17 mouse cellular contexts compared by ENCODE assay signal in the genomic region with DNA sequence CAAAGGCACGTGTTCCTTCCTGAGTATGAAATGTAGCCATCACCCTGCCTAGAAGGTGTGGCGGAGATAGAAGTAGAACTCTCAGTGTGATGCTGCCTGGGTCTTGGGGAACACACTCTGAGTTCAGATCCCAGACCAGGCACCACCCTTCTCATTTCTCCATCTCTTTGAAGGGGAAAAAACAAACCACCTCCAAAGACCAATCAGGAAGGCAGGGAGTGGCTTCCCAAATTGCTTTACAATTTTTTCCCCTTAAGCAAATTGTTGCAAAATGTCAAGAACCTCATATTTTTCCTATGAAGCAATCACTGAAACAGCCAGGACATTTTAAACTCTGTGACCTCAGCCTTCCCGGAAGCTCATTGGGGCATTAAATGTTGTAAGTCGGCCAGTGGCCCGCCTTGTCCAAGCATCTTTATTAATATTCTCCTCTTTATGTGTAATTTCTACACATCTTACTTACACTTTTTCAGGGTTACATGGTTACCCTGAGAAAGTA.
DNase-seq lines count a peak whose midpoint lies in the region; ATAC-seq and TF ChIP-seq lines count a peak whose summit lies in the region.
"Had no signal": no experiment of that assay in that cellular context is flagged by ENCODE, and none has a peak within 500 bp of the region (broad histone marks: within the 10 kb centered on the region; RNA-seq: fewer than 3 reads in every experiment).

No protein-coding gene starts in this region.

- no peaks in the 10 kb centered on the region for H3K9me3 ChIP-seq in kidney, embryonic 16.5 days (ENCODE audit: low read length)
- no peaks in the 10 kb centered on the region for H3K9me3 ChIP-seq in heart, embryonic 10.5 days
- H3K9me3 ChIP-seq in hindbrain, postnatal 0 days (ENCODE audit: low read length), result no peaks in the 10 kb centered on the region
- H3K9me3 ChIP-seq: embryonic facial prominence, embryonic 15.5 days; heart, embryonic 12.5 days; limb, embryonic 10.5 days had no signal

- TF ChIP-seq CTCF in kidney, adult 2 months (conservative IDR thresholded peaks at IDR 0.05; ENCODE audit: insufficient read depth, insufficient read length, low read depth, low read length), result no peak
- no peak for TF ChIP-seq CTCF in hindbrain, postnatal 0 days (IDR thresholded peaks at IDR 0.05; ENCODE audit: low read depth)

- no peaks in the 10 kb centered on the region for H3K36me3 ChIP-seq in kidney, adult 2 months (ENCODE audit: control insufficient read depth, insufficient read depth, low read length)
- no peaks in the 10 kb centered on the region for H3K36me3 ChIP-seq in kidney, embryonic 16.5 days (ENCODE audit: insufficient read depth, low read length)
- H3K36me3 ChIP-seq in heart, embryonic 10.5 days, result peaks cover 31% of the 10 kb centered on the region; the same call in 1 of the 2 replicates
- H3K36me3 ChIP-seq in hindbrain, postnatal 0 days (ENCODE audit: insufficient read depth, low read length), result no peaks in the 10 kb centered on the region; the same call in 1 of the 2 replicates
- H3K36me3 ChIP-seq: embryonic facial prominence, embryonic 15.5 days had no signal

- no peak overlapping the region for H3K9ac ChIP-seq in kidney, embryonic 16.5 days (replicated peaks; ENCODE audit: low read length)
- no peak overlapping the region for H3K9ac ChIP-seq in hindbrain, postnatal 0 days (replicated peaks; ENCODE audit: low read length)
- H3K9ac ChIP-seq: embryonic facial prominence, embryonic 15.5 days; heart, embryonic 12.5 days; liver, embryonic 14.5 days had no signal

- ATAC-seq in kidney, embryonic 16.5 days (ENCODE audit: low FRiP score, low TSS enrichment), result no peak
- no peak for ATAC-seq in frontal cortex, adult (ENCODE audit: low TSS enrichment)
- no peak for ATAC-seq in hindbrain, postnatal 0 days
- ATAC-seq: CD4-positive, CD25-positive, alpha-beta regulatory T cell, adult 4 months; forebrain, embryonic 14.5 days had no signal

- WGBS in kidney, adult 2 months, result 75% methylated on average over 5 of the region's 5 CpGs
- 89% methylated on average over 5 of the region's 5 CpGs for WGBS in kidney, embryonic 16.5 days
- 92% methylated on average over 5 of the region's 5 CpGs for WGBS in heart, embryonic 10.5 days
- WGBS in hindbrain, postnatal 0 days, result 93% methylated on average over 5 of the region's 5 CpGs

- no peaks in the 10 kb centered on the region for H3K27me3 ChIP-seq in kidney, adult 2 months (replicated peaks; ENCODE audit: control insufficient read depth, insufficient read depth, low read length)
- H3K27me3 ChIP-seq in kidney, embryonic 16.5 days (ENCODE audit: insufficient read depth, low read length), result no peaks in the 10 kb centered on the region
- H3K27me3 ChIP-seq in heart, embryonic 10.5 days (ENCODE audit: insufficient read depth, poor library complexity, severe bottlenecking), result no peaks in the 10 kb centered on the region
- H3K27me3 ChIP-seq in hindbrain, postnatal 0 days (ENCODE audit: insufficient read depth, low read length), result no peaks in the 10 kb centered on the region
- H3K27me3 ChIP-seq: embryonic facial prominence, embryonic 15.5 days; heart, embryonic 12.5 days had no signal

- no peak overlapping the region for H3K4me3 ChIP-seq in kidney, adult 2 months (ENCODE audit: insufficient read depth, low read depth, low read length)
- H3K4me3 ChIP-seq in kidney, embryonic 16.5 days (ENCODE audit: low read length), result no peak overlapping the region
- no peak overlapping the region for H3K4me3 ChIP-seq in heart, embryonic 10.5 days
- H3K4me3 ChIP-seq in hindbrain, postnatal 0 days (ENCODE audit: low read length), result no peak overlapping the region
- H3K4me3 ChIP-seq: embryonic facial prominence, embryonic 15.5 days; heart, embryonic 12.5 days; limb, embryonic 10.5 days had no signal

- H3K4me1 ChIP-seq in kidney, adult 2 months (ENCODE audit: control insufficient read depth, insufficient read depth, low read length), result no peaks in the 10 kb centered on the region
- no peaks in the 10 kb centered on the region for H3K4me1 ChIP-seq in kidney, embryonic 16.5 days (ENCODE audit: insufficient read depth, low read length)
- no peaks in the 10 kb centered on the region for H3K4me1 ChIP-seq in heart, embryonic 10.5 days
- H3K4me1 ChIP-seq in hindbrain, postnatal 0 days (ENCODE audit: insufficient read depth, low read length), result no peaks in the 10 kb centered on the region
- H3K4me1 ChIP-seq: embryonic facial prominence, embryonic 15.5 days; heart, embryonic 12.5 days; limb, embryonic 10.5 days had no signal

- peak; percentile 55 for DNase-seq in kidney, adult 2 months
- peak; percentile 58 for DNase-seq in NIH3T3 (ENCODE audit: low read depth)
- DNase-seq in fat pad, adult 2 months (ENCODE audit: extremely low read depth, low read depth, low spot score), result peak; percentile 45
- DNase-seq in lung, postnatal 4 days, result peak; percentile 36 to 39
- DNase-seq in heart, embryonic 10.5 days (ENCODE audit: low spot score), result no peak
- DNase-seq in hindbrain, postnatal 0 days (ENCODE audit: low spot score), result no peak
- DNase-seq: cerebellum, adult 18-20 months; heart, postnatal 36 days; thymus, postnatal 36 days had no signal

- peak overlapping the region; percentile 30; the same call in 1 of the 2 replicates for H3K27ac ChIP-seq in kidney, adult 2 months (ENCODE audit: insufficient read depth, low read depth, low read length)
- H3K27ac ChIP-seq in kidney, embryonic 16.5 days (ENCODE audit: low read length), result no peak overlapping the region
- H3K27ac ChIP-seq in heart, embryonic 10.5 days, result no peak overlapping the region
- H3K27ac ChIP-seq in hindbrain, postnatal 0 days, result no peak overlapping the region
- H3K27ac ChIP-seq: embryonic facial prominence, embryonic 15.5 days; limb, embryonic 10.5 days; liver, embryonic 14.5 days had no signal

- no peak for TF ChIP-seq POLR2A in kidney, adult 2 months (IDR thresholded peaks at IDR 0.05; ENCODE audit: low read depth, low read length)

- no peak overlapping the region for H3K4me2 ChIP-seq in kidney, embryonic 16.5 days (replicated peaks; ENCODE audit: low read depth, low read length)
- H3K4me2 ChIP-seq in hindbrain, postnatal 0 days (ENCODE audit: low read depth, low read length), result no peak overlapping the region
- H3K4me2 ChIP-seq: embryonic facial prominence, embryonic 15.5 days; heart, embryonic 12.5 days had no signal

Comparison
In these comparisons a context has a peak if more than half of its experiments do, and no peak if none do; other contexts are left out.
1. DNase-seq: peak in kidney, adult 2 months (single experiment), NIH3T3 (single experiment), fat pad, adult 2 months (single experiment) and lung, postnatal 4 days (2 of 2); none in heart, embryonic 10.5 days (single experiment) and hindbrain, postnatal 0 days (single experiment).